Mouse (Mus musculus): Measurements from ENCODE around the gene Ppt1. TPM values are rescaled to one million over a fixed set of nuclear protein-coding genes. Genes with fewer than 3 reads are reported as not detected.
A peak's percentile ranks its signal among the peaks of the same experiment; 100 is the strongest.

The Ppt1 gene
- polyA plus RNA-seq, 1 experiment from 2014 or later: 63.4 TPM

DNA sequence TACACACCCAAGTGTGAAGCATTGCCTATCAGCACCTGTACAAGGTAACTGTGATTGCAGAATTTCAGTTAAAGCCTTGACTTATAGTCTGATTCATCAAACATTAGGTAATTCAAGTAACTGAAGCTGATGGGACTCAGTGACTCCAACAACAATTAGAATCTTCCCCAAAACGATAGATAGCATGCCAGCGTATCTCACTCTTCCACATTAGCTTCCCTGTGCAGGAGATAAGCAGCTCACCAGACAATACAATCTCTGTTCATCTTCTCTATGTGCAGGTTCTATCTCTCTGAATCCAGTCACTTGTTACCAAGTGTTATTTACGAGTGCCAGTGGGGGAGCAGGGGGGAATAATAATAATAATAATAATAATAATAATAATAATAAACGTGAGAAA, 37.5 kb downstream of the Ppt1 start:
- no peak for DNase-seq (ENCODE audit: low spot score)
- 92% methylated on average over 4 of the region's 4 CpGs for WGBS
- H3K36me3 ChIP-seq: peaks cover 38% of the 10 kb centered on the region

DNA sequence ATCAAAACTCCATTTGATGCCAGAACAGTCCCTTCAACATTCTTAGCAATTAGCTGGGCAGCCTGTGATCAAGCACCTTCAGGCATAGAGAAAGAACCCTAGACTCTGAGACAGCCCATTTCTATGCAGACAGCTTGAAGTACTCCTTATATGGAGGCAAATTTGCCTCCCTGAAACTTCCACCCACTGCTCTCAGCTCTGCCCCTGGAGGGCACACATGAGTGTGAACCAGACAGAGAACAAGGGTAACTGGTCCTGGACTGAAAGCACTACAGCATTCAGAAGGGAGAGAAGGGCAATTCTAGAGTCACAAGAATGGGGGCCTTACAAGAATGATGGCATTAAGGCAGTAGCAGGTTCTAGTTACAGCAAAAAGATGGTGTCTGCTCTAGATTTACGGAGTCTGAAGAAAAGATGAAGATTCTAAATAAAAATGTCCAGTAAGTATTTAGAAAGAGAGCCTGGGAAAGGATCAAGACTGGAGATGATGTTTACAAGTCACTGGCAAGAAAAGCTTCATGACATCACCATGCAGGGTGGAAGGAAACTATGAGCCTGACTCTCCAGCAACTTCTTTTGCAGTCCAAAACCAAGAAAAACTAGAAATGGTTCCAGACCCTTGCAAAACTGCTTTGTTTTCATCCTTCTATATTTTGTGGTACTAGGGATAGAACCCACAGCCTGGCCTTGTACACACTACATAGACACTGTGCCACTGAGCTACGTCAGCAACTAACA, 42.5 kb downstream of the Ppt1 start:
- WGBS: 87% methylated on average over 2 of the region's 2 CpGs
- DNase-seq (ENCODE audit: low spot score): no peak
- 0 out of 2 replicates have a peak, but pooled peaks cover 4% of the 10 kb centered on the region for H3K36me3 ChIP-seq
- H3K9me3 ChIP-seq: no peaks in the 10 kb centered on the region
- no peak overlapping the region for H3K27ac ChIP-seq
- H3K4me1 ChIP-seq (replicated peaks): peaks cover 9% of the 10 kb centered on the region
- no peak overlapping the region for H3K4me3 ChIP-seq
- H3K27me3 ChIP-seq (ENCODE audit: insufficient read depth, poor library complexity, severe bottlenecking): no peaks in the 10 kb centered on the region

More for the DNA sequence above, 37.5 kb downstream of the Ppt1 start:
- H3K4me3 ChIP-seq: no peak overlapping the region
- no peaks in the 10 kb centered on the region for H3K4me1 ChIP-seq (replicated peaks)
- H3K27me3 ChIP-seq (ENCODE audit: insufficient read depth, poor library complexity, severe bottlenecking): no peaks in the 10 kb centered on the region
- no peak overlapping the region for H3K27ac ChIP-seq
- no peaks in the 10 kb centered on the region for H3K9me3 ChIP-seq

- H3K4me1 ChIP-seq (replicated peaks): peaks cover 36% of the 10 kb centered on the region
- DNase-seq (ENCODE audit: low spot score): no peak
- H3K4me3 ChIP-seq: no peak overlapping the region
- 0 out of 2 replicates have a peak, but pooled peaks cover 4% of the 10 kb centered on the region for H3K36me3 ChIP-seq
- H3K27me3 ChIP-seq (ENCODE audit: insufficient read depth, poor library complexity, severe bottlenecking): no peaks in the 10 kb centered on the region
- no peak overlapping the region for H3K27ac ChIP-seq
- no peaks in the 10 kb centered on the region for H3K9me3 ChIP-seq
- 81% methylated on average over 3 of the region's 3 CpGs for WGBS
Observed at GRCm38 (mm10) chr4:122882544-122882943, 46.5 kb downstream of the Ppt1 start.

DNA sequence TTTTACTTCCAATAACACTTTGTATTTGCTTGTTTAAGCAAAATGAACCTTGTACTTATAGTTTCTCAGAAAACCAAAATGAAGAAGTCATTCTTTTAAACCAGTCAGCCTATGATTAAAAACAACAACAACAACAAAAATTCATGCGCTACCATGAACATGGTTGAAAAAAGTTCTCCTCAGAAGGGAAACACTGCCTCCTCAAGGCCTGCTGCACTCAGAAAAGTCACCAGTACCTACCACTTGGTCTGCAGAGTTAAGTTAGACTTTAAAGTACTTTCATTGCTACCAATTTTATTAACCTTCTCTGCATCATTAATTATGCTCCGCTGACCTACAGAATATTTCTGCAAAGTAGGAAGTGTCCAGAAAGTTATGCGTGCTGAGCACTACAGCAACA, 47.3 kb downstream of the Ppt1 start:
- 93% methylated on average over 3 of the region's 3 CpGs for WGBS
- Histone ChIP-seq H3K4me3 (0 out of 2 replicates have a peak overlapping the region, but pooled peaks have one; percentile 68), H3K36me3 (0 out of 2 replicates have a peak, but pooled peaks cover 4% of the 10 kb centered on the region), H3K4me1 (replicated peaks) (peaks cover 36% of the 10 kb centered on the region), H3K27me3 (ENCODE audit: insufficient read depth, poor library complexity, severe bottlenecking) (no peaks in the 10 kb centered on the region), H3K27ac (no peak overlapping the region), H3K9me3 (no peaks in the 10 kb centered on the region)
- DNase-seq (ENCODE audit: low spot score): no peak

DNA sequence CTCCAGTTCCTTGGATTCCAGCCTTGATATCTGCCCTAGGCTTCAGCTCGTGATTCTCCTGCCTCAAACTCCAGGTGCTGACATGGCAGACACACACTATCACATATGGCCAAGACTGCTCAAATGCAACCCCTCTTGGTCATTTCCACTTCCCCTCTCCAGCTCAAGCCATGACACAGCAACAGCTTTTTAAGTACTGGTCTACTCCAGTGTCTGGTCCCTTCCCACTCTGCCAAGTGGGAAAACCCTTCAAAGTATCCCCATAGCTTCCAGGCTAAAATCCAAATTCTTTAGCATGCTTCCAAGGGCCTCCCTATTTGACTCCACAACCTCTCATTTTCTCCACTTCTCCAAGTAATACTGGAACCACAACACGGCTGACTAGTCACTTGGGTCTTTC, 48.0 kb downstream of the Ppt1 start:
- WGBS: 83% methylated on average over 2 of the region's 2 CpGs
- Histone ChIP-seq H3K36me3 (0 out of 2 replicates have a peak, but pooled peaks cover 4% of the 10 kb centered on the region), H3K27ac (no peak overlapping the region), H3K9me3 (no peaks in the 10 kb centered on the region), H3K27me3 (ENCODE audit: insufficient read depth, poor library complexity, severe bottlenecking) (no peaks in the 10 kb centered on the region), H3K4me1 (replicated peaks) (peaks cover 36% of the 10 kb centered on the region), H3K4me3 (peak overlapping the region; percentile 68)
- no peak for DNase-seq (ENCODE audit: low spot score)

- Histone ChIP-seq H3K9me3 (no peaks in the 10 kb centered on the region), H3K27ac (peak overlapping the region; percentile 96; the same call in 1 of the 2 replicates), H3K36me3 (0 out of 2 replicates have a peak, but pooled peaks cover 4% of the 10 kb centered on the region), H3K27me3 (ENCODE audit: insufficient read depth, poor library complexity, severe bottlenecking) (no peaks in the 10 kb centered on the region), H3K4me1 (replicated peaks) (peaks cover 36% of the 10 kb centered on the region), H3K4me3 (peak overlapping the region; percentile 68)
- 56% methylated on average over 12 of the region's 12 CpGs for WGBS
- DNase-seq (ENCODE audit: low spot score): no peak
Observed at GRCm38 (mm10) chr4:122884481-122885340, 48.7 kb downstream of the Ppt1 start.

DNA sequence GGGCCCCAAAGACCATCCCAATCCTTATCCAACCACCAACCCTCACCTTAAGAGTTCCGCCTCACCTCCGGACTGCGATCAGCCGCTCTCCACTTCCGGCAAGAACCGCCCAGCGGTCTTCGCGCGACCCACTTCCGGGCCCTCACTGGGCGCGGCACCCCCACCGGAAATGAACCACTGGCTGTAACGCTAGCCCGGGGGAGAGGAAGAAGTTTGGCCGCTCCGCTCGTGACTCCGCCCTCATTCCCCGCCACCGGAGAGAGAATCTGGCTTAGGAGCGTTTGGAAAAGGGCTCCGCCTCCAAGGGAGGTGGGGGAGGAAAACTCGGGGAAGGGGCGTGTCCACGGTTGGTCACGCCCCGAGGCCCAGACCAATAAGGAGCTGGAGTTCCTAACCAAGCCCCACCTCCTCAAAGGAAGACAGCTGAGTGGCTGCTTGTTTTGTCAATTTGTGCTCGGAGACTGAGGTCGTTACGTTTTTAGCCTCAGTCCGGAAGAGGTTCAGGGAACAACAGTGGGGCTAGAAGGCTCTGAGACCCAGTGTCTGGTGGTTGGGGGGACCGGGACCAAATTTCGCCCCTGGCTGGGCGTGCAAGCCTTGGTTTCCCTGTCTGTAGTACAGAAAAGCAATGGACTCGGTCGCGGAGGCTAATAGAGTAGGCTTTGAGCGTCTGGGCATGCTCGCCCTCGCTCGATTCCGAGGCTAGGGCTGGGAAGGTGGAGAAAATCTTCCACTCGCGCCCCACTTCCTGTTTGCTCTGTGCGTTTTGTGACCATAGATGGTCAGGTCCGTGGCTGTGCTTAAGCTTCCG, 49.9 kb downstream of the Ppt1 start, which contains the start of gene Cap1:
TSS of gene Cap1 (minus strand) at position 289 of the 811 bp plus-strand sequence.
- Histone ChIP-seq H3K27me3 (ENCODE audit: insufficient read depth, poor library complexity, severe bottlenecking) (no peaks in the 10 kb centered on the region), H3K4me3 (peak within 1 kb of the TSS; percentile 68), H3K27ac (peak within 1 kb of the TSS; percentile 96), H3K9me3 (no peaks in the 10 kb centered on the region), H3K36me3 (0 out of 2 replicates have a peak, but pooled peaks cover 4% of the 10 kb centered on the region), H3K4me1 (replicated peaks) (peaks cover 41% of the 10 kb centered on the region)
- under 1% methylated on average over 49 of the region's 49 CpGs for WGBS
- peak; percentile 99 for DNase-seq (ENCODE audit: low spot score)

- no peak for DNase-seq (ENCODE audit: low spot score)
- Histone ChIP-seq H3K4me1 (replicated peaks) (peaks cover 48% of the 10 kb centered on the region), H3K27me3 (ENCODE audit: insufficient read depth, poor library complexity, severe bottlenecking) (no peaks in the 10 kb centered on the region), H3K27ac (peak overlapping the region; percentile 96), H3K4me3 (peak overlapping the region; percentile 68), H3K36me3 (0 out of 2 replicates have a peak, but pooled peaks cover 4% of the 10 kb centered on the region), H3K9me3 (no peaks in the 10 kb centered on the region)
- 7% methylated on average over 19 of the region's 19 CpGs for WGBS
Observed at GRCm38 (mm10) chr4:122886579-122887254, 50.7 kb downstream of the Ppt1 start.

- no peaks in the 10 kb centered on the region for H3K9me3 ChIP-seq
- H3K27me3 ChIP-seq (ENCODE audit: insufficient read depth, poor library complexity, severe bottlenecking): no peaks in the 10 kb centered on the region
- DNase-seq (ENCODE audit: low spot score): no peak
- WGBS: 75% methylated on average over 2 of the region's 2 CpGs
- 0 out of 2 replicates have a peak, but pooled peaks cover 3% of the 10 kb centered on the region for H3K36me3 ChIP-seq
- H3K4me3 ChIP-seq: peak overlapping the region; percentile 68; the same call in 1 of the 2 replicates
- peak overlapping the region; percentile 96 for H3K27ac ChIP-seq
- H3K4me1 ChIP-seq (replicated peaks): peaks cover 42% of the 10 kb centered on the region
Observed at GRCm38 (mm10) chr4:122887336-122887735, 51.3 kb downstream of the Ppt1 start.

- Histone ChIP-seq H3K27me3 (ENCODE audit: insufficient read depth, poor library complexity, severe bottlenecking) (no peaks in the 10 kb centered on the region), H3K9me3 (no peaks in the 10 kb centered on the region), H3K4me1 (replicated peaks) (peaks cover 22% of the 10 kb centered on the region), H3K36me3 (no peaks in the 10 kb centered on the region), H3K4me3 (peak overlapping the region; percentile 18), H3K27ac (peak overlapping the region; percentile 83)
- WGBS: 9% methylated on average over 3 of the region's 3 CpGs
- peak; percentile 54 for DNase-seq (ENCODE audit: low spot score)
Observed at GRCm38 (mm10) chr4:122890881-122891481, 54.9 kb downstream of the Ppt1 start.

GRCm38 (mm10) chr4:122891597-122891996, 55.6 kb downstream of the Ppt1 start:
- Histone ChIP-seq H3K36me3 (no peaks in the 10 kb centered on the region), H3K27me3 (ENCODE audit: insufficient read depth, poor library complexity, severe bottlenecking) (no peaks in the 10 kb centered on the region), H3K4me1 (replicated peaks) (peaks cover 20% of the 10 kb centered on the region), H3K9me3 (no peaks in the 10 kb centered on the region), H3K27ac (peak overlapping the region; percentile 83; the same call in 1 of the 2 replicates), H3K4me3 (no peak overlapping the region)
- WGBS: 23% methylated on average over 1 of the region's 1 CpGs
- no peak for DNase-seq (ENCODE audit: low spot score)

All from hindbrain, embryonic 10.5 days (tissue).